Mouse (Mus musculus): ENCODE results near the gene Siah3.
A peak's percentile ranks its signal among the peaks of the same experiment; 100 is the strongest.
"Not testable (repeated sequence)": the region's sequence is repeated elsewhere in the genome, so short reads cannot be mapped to it uniquely, and the experiment has no call there.

The Siah3 gene

DNA sequence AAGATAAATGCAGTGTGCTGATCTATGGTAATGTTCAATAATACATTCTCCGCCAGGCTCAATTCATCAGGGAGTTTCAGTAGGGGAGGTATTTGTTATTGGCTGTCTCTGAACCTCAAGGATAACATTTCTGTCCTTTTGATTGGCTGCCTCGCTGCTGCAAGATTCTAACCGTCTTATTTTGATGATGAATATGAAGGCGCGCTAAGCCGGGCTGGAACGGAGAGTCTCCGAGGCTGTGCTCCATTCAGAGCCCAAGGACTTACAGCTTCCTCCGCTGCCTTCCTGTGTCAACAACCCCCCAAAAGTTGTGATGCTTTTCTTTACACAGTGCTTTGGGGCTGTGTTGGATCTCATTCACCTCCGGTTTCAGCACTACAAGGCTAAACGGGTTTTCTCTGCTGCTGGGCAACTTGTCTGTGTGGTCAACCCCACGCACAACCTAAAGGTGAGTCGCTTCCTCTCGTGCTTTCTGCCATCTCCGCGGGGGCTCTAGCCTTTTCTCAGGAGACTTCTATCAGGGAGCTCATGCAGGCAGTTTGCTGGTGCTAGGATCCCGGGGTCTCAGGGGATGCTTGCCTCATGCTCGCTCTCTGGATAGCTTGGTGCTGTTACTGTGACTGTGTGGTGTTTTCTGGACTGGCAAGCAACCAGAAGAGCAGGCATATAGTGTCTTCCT, at the start of gene Siah3:
Gene Siah3 (plus strand): TSS at position 240 of the 679 bp plus-strand sequence.
- DNase-seq (ENCODE audit: extremely low read depth, low read depth, low spot score), result no peak

DNA sequence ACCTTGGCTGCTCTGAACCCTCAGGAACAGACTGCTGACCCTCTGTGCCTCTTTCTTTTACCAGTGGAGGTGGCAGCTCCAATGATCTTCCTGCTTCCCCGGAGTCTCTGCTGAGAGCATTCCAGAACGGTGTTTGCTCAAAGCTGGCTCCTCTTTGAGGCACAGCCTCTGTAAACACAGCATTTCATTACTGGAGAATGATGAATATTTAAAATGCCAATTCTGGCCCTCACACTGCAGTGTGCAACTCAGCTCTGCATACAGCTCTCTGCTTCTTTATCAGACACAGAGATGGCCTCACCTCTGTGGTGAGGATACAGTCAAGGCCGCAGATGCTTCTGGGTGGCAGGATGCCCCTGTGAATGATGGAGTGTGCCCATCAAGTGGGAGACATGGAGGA, 46.0 kb upstream of the Siah3 start:
- DNase-seq (ENCODE audit: extremely low read depth, low read depth, low spot score), result no peak

DNA sequence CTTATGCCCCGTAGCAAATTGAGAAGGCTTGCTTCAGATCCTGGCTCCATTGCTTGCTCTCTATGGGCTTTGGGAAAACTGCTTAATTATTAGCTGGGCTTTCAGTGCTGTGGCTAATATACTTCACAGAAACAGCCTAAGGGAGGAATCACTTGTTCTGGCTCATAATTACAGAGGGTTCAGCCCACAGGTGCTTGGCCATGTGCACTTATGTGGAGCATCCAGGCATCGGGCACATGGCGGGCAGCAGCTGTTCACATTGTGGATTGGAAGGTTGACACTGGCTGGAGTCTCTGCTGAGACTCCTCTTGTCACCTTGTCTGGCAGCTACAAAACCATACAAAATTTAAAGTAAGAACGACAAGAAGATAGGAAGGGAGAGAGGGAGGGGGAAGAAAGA, 45.4 kb upstream of the Siah3 start:
- no peak for DNase-seq (ENCODE audit: extremely low read depth, low read depth, low spot score)

DNA sequence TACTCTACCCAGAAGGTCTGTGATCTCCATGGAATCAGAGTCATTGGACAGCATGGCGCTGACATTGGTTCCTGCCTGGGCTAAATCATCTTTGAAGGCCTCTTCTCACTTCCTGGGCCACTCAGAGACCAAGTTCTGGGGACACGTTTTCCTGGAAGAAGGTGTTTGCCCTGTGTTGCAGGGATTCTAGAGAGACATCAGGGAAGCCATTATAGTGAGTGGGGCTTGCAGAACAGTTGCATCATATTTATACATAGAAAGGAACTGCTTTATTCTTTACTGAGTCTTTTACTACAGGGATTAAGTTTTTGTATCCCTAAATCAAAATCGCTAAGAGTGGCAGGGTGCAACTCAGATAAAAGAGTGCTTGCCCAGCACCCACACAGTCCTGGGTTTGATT, 37.1 kb upstream of the Siah3 start:
- no peak for DNase-seq (ENCODE audit: extremely low read depth, low read depth, low spot score)

DNA sequence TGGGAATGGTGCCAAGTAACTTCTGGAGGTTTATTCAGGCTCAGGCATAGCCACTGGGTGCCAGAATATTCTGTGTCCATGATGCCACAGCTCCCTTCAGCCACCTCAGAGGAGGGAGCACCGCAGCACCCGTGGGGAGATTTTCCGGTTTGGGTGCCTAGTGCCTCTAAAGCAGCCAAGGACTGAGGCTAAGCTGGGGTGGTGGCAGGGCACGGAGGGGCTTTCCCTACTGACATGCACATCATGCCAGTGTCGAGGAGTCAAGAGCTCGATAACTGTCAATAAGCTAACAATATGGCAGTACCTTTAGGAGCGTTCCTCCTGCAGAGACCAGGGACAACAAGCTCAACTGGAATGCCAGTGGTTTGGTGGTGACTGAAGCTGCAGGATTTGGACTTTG, 35.9 kb upstream of the Siah3 start:
- DNase-seq (ENCODE audit: extremely low read depth, low read depth, low spot score), result no peak

DNA sequence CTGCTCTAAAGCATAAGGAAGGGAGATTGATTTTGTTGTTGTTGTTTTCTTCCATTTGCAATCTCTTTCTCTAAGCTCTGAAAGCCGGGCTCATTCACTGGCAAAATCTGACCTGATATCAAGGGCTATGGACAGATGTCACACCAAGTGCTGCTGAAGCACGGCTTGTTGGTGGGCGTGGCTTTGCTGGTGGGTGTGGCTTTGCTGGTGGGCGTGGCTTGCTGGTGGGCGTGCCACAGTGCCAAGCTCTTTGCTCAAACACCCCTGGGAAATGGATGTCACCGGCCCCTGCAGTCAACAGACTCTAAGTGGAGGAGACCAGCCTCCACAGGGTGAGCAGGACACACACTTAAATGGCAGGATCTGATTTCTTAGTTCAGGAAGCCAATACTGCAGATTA, 35.0 kb upstream of the Siah3 start:
- no peak for DNase-seq (ENCODE audit: extremely low read depth, low read depth, low spot score)

DNA sequence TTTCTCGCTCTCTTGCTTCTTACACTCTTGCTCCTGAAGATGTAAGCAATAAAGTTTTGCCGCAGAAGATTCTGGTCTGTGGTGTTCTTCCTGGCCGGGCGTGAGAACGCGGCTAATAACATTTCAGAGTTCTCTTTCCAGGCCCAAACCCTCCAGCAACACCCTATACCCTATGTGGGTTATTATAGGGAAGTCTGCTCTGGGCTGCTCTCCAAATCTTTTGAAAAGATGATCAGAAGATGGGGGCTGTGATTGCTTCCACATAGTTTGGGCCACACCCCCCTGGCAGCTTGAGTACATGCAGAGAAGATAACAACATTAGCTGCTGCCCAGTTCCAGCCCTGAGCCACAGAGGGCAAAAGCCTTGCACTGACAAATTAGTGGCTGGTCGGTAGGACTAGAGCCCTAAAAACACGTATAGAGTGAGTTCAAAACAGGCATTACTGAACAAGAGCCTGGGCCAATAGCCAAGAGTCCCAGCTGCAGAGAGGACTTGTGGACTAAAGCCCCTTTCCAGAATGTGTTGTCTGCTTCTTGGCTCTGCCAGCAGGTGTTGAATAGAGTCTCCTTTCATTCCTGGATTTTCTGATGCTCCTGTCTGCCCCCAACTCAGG, 24.5 kb upstream of the Siah3 start:
- no peak for DNase-seq (ENCODE audit: extremely low read depth, low read depth, low spot score)

DNA sequence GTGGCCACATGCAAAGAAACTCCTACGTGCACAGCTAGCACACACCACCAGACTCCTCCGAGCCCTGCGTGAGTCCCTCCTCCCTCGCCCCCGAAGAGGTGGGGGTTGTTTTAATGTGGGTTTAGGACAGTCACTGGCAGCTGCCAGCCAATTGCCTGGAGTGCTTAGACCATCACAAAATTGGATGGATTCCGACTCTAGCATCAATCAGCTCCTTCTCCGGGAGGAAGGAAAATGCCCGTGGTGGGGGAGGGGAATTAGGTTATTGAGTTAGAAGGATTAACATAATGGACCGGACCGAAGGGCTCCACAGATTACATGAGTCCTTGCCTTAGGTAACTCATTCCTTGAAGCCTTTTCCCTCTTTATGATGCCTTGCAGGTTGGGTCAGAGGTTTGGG, 22.9 kb upstream of the Siah3 start:
- DNase-seq (ENCODE audit: extremely low read depth, low read depth, low spot score), result no peak

DNA sequence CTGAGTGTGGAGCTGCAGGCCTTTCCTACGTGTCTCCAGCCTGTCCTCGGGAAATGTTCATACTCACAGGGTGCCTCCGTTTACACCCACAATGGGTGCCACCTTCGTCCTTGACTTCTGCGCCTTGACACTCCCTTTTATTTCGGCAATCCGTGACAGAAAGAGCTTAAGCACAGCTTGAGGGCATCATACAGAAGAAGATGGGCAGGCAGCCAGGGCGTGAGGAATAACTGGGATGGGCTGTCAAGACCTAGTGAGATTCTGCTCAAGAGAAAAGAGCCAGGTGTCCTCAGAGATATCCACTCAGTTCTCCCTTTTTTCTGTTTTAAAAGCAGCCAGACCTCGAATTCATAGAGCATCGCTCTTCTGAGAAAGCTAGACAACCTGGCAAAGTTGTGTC, 21.2 kb upstream of the Siah3 start:
- DNase-seq (ENCODE audit: extremely low read depth, low read depth, low spot score), result peak; percentile 11

DNA sequence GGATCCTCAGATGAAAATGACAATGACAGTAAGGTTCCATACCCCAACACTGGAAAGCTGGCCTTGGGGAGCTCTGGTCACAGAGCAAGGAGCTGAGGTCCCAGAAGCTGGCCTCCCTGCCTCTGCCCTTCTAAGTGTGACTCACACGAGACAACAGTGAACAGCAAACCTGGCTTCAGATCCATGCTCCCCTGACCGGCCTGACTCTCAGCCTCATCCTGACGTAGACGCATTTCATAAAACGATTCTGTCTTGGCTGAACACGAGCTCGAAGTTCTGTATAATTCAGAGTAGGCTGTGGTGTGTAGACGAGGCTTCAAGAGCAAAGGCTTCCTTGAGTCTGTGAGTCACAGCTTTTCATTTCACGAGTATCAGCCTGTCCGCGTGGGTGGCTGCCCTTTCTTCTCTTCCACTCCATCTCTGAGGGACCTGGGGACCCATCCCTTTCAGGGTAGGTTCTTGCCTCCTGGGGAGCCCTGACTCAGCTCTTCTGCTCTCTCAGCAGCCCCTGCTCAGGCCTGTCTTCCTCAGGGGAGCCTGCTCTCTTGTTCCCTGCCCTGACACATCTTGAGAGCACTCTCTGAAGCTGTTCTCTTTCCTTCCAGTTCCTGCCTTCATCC, 11.2 kb upstream of the Siah3 start:
- DNase-seq (ENCODE audit: extremely low read depth, low read depth, low spot score), result no peak

DNA sequence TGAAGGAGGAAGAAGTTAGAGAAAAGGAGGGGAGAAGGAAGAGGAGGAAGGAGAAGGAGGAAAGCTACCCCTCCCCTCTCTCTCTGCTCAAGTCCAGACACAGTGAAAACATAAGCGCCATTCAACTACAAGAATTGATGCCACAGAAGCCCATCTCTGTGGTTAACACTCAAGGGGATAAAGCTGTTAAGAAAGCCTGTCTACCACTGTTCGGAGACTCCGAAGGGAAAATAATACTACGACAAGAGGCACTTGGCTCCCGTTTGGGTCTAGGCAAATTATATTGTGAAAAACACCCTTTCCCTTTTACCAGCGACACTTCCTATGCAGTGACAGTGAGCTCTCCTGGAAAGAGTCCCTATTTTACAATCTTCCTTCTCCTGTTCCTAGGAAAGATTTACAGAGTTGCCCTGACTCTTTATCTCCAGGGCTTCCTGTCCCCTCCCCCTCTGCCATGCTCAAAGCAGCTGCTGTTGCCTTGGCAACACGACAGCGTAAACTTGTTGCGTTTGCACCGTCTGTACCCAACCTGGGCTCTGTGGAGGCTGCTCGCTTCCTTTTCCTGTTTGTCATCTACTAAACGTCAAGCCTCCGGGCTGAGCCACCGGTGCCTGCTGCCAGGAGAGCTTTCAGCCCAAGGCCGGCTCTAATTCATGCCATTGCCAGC, 10.4 kb upstream of the Siah3 start:
- no peak for DNase-seq (ENCODE audit: extremely low read depth, low read depth, low spot score)

DNA sequence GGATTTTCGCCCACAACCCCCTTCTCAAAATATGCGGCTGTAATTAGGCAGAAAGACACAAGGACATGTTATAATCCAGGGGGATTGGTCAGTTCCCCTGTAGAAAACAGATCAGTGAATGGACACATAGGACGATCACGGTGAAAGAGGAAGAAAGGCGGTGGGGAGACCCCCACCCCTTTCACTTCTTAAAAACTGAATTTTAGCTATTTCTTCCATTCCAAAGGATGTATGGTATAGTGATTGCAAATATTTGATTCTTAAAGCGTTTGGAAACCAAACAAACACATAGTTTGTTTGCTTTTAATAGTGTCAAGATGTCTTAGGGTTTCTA, 9.9 kb upstream of the Siah3 start:
- no peak for DNase-seq (ENCODE audit: extremely low read depth, low read depth, low spot score)

DNA sequence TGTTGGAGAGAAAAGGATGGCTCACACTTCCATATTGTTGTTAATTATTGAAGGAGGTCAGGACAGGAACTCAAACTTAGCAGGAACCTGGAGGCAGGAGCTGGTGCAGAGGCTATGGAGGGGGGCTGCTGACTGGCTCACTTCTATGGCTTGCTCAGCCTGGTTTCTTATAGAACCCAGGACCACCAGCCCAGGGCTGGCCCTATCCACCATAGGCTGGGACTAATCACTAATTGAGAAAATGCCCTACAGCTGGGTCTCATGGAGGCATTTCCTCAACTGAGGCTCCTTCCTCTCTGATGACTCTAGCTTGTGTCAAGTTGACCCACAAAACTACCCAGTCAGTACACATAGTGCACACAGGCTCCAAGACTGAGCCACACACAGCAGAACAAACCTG, 9.5 kb upstream of the Siah3 start:
- DNase-seq (ENCODE audit: extremely low read depth, low read depth, low spot score), result not testable (repeated sequence)

DNA sequence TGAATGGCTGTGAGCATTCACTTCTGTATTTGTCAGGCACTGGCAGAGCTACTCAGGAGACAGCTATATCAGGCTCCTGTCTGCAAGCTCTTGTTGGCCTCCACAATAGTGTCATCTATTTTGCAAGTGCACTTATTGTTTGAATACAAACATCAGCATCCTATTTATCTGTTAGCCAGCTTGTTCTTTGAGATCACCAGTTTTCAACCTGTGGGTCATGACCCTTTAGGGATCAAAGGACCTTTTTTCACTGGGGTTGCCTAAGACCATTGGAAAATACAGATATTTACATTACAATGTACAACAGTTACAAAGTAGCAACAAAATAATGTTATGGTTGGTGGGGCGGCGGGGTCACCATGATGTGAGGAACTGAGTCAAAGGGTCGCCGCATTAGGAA, 1.9 kb upstream of the Siah3 start:
- DNase-seq (ENCODE audit: extremely low read depth, low read depth, low spot score), result no peak

DNA sequence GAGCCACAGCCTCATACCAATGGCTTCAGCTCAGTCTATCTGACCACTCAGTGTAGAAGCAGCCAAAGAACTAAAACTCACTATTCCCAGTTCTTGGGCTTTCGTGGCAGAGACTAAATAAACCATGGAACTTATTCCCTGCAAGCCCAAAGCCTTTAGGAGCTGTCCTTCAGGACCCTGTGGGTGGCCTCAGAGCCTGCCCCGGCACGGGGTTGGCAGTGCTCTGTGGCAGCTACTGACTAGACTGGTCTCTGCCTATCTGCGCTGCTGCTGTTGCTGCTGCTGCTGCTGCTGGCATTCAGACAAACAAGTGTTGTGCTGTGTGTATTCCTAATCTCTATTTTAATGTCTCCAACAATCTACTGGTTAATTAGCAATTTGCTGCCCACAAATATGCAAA, 1.1 kb upstream of the Siah3 start:
- no peak for DNase-seq (ENCODE audit: extremely low read depth, low read depth, low spot score)

DNA sequence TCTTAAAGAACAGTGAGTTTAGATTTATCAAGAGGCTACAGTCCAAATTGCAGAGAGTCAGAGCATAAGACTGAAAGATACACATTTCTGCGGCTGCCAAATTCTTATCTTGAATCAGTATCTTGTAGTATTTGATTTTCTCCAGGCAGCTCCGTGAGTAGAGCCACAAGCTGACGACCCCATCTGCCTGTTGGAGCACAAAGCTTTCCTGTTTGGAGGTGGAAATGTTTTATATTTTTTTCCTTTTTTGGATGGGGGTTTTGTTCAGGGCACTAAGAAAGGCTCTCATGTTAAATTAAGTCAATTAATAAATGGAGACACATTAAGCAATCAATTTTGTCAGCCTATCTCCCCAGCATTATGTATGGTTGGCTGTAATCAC, 430 bp upstream of the Siah3 start:
- DNase-seq (ENCODE audit: extremely low read depth, low read depth, low spot score), result no peak

DNA sequence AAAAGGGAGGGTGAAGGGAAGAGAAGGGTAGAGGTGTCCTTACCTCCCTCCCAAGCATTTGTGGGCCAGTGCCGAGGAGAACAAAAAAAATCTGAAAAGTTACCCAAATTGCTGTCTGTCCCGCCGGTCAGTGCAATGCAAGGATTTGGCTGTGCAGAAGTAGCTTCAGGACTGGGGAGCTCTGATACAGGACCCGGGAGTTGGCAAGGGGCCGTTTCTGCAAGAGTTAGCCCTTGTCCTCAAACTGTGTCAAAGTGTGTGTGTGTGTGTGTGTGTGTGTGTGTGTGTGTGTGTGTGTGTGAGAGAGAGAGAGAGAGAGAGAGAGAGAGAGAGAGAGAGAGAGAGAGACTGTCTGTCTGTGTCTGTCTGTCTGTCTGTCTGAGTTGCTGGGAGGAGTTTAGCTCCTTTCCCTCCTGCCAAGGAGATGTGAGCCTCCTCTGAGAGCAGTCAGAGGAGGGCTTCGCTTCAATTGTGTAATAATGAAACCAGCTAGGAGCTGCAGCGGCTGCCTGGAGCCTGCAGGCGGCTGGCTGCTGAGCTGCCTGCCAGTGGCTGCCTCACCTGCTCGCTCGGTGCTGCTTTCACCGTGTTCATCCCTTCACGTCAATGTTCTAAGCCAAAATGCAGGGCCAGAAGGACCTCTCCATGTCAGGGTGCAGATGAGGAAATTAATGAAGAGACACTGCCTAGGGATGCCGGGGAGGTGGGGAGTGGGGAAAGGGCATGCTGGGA, 873 bp downstream of the Siah3 start:
- no peak for DNase-seq (ENCODE audit: extremely low read depth, low read depth, low spot score)

DNA sequence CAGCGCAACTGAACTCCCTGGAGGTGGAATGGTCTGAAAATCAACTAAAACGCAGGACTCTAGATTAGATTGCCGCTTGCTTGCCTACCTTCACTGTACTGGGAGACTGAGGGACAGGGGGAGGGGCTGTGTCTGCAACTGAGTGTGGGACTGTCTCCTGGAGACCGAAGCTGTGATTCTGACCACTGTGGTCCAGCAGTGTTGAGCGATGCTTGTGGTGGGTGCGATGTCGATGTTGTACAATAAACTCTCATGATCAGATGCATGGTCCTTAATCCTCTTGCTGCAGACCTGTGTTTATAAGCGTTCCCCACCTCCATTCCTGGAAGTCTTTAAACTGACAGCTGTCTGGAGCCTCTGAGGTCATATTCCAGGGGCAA, 1.4 kb downstream of the Siah3 start:
- no peak for DNase-seq (ENCODE audit: extremely low read depth, low read depth, low spot score)

DNA sequence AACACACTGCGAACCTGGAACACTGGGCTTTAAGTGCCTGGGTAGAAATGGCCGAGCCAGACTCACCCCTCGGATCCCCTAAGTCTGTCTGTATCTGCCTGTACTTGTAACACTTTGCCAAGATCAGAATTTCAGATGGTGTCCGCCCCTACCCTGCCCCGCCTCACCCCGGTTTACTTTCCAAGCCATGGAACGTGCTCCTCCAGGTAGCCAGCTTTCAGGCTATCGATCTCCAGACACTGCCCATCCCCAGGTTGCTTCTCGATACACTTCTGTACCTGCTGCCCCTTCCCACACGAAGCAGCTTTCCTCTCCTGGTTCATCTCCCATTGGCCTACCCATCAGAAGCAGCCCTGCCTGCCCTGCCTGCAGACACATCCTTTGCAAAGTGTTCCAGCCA, 3.6 kb downstream of the Siah3 start:
- no peak for DNase-seq (ENCODE audit: extremely low read depth, low read depth, low spot score)

DNA sequence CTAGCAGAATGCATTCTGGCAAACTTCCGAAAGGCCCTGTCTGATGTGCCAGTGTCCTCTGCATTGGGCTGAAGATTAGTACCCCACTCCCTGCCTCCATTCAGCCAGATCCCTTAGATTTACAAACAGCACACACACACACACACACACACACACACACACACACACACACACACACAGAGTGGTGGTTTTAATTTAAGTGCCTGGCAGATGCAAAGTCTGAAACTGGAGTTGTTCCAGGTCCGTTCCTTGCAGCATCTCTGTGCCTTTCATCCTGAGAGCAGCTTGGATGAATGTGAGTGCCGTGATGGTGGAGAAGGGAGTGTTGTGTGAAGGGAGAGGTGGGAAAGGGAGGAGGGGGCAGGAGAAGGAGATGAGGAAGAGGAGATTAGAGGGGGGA, 4.2 kb downstream of the Siah3 start:
- no peak for DNase-seq (ENCODE audit: extremely low read depth, low read depth, low spot score)

DNA sequence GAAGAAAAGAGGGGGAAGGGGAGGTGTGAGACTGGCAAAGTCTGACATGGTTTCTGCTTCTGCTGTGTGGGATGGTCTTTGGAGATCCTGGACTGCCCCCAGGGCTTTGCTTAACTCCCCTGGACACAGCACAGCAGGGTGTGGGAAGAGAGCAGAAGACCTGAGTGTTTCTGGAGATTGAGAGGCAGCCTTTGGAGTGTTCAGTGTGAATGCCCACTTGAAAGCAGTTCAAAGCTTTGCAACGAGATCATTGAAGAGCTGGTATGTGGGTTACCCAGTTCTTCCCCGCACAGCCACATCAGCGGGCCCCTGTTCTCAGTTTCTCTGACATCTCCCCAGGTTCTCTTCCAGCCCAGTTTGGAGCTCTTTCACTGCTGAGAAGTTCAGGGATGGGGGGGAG, 4.7 kb downstream of the Siah3 start:
- DNase-seq (ENCODE audit: extremely low read depth, low read depth, low spot score), result no peak

DNA sequence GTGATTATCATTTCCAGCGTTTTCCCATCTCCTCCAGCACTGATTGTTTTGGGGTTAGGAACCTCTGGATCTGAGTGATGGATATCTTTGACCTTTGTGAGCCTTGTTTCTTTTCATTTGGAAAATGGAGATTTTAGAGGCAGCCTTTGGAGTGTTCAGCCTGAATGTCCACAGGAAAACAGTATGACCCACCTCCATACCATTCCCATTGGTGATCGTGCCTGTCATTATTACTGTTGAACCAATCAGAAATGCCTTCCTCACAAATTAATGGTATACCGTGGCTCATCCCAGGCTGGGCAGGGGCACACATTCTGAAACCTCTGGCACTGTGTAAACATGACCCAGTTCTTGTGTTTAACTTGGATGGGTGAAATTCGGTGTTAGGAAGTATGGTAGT, 6.0 kb downstream of the Siah3 start:
- no peak for DNase-seq (ENCODE audit: extremely low read depth, low read depth, low spot score)

Data from fat pad, adult 2 months (tissue).